9 mouse cellular contexts compared by ENCODE assay signal in the genomic region with DNA sequence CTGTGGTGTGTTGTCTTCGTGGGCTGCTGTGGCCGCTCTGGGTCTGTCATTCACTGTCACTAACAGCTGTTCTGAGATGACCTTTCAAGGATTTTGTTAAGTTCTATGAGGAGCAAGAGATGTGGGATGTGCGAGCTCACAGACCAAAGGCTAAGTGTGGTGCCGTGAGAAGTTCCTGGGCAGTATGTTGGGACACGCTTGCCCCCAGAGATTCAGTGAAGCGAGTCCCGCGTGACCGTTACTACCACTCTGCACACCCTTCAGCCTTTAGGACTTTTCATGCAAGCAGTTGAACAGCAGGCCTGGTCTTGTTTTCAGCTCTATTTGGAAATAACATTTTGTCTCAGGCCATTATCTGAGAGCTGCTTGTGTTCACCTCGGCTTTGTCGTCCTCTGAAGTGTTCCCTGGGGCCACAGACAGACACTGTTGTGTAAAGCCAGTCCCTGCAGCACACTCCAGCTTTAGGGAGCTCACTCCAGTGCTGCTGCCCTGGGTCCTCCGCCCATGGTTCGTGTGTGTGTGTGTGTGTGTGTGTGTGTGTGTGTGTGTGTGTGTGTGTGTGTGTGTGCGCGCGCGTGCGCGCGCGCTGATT.
DNase-seq lines count a peak whose midpoint lies in the region; ATAC-seq and TF ChIP-seq lines count a peak whose summit lies in the region.
"Had no signal": no experiment of that assay in that cellular context is flagged by ENCODE, and none has a peak within 500 bp of the region (broad histone marks: within the 10 kb centered on the region; RNA-seq: fewer than 3 reads in every experiment).

No protein-coding gene starts in this region.

- no peak for TF ChIP-seq POLR2A in kidney, adult 2 months (IDR thresholded peaks at IDR 0.05; ENCODE audit: low read depth, low read length)

- TF ChIP-seq CTCF in kidney, adult 2 months (conservative IDR thresholded peaks at IDR 0.05; ENCODE audit: insufficient read depth, insufficient read length, low read depth, low read length), result no peak

- H3K36me3 ChIP-seq in kidney, adult 2 months (ENCODE audit: control insufficient read depth, insufficient read depth, low read length), result no peaks in the 10 kb centered on the region
- no peaks in the 10 kb centered on the region for H3K36me3 ChIP-seq in neural tube, embryonic 15.5 days

- no peak overlapping the region for H3K4me2 ChIP-seq in neural tube, embryonic 15.5 days

- no peak overlapping the region for H3K9ac ChIP-seq in neural tube, embryonic 15.5 days (replicated peaks)

- no peak for ATAC-seq in neural tube, embryonic 15.5 days (ENCODE audit: low FRiP score)

- H3K27ac ChIP-seq in kidney, adult 2 months (ENCODE audit: insufficient read depth, low read depth, low read length), result no peak overlapping the region
- H3K27ac ChIP-seq in neural tube, embryonic 15.5 days (replicated peaks), result 0 out of 2 replicates have a peak overlapping the region, but pooled peaks have one; percentile 20

- WGBS in kidney, adult 2 months, result 77% methylated on average over 21 of the region's 21 CpGs
- 85% methylated on average over 21 of the region's 21 CpGs for WGBS in neural tube, embryonic 15.5 days

- no peak overlapping the region for H3K4me3 ChIP-seq in kidney, adult 2 months (ENCODE audit: insufficient read depth, low read depth, low read length)
- no peak overlapping the region for H3K4me3 ChIP-seq in neural tube, embryonic 15.5 days (replicated peaks)
- H3K4me3 ChIP-seq: erythroblast, embryonic 14.5 days had no signal

- peak; percentile 7 to 19 for DNase-seq in adrenal gland, adult 18-20 months (ENCODE audit: low spot score in 2 of 2)
- DNase-seq in adrenal gland, postnatal 36 days, result no peak
- DNase-seq in kidney, adult 11 months, result peak; percentile 1
- DNase-seq in kidney, adult 2 months, result no peak
- peak; percentile 38 for DNase-seq in testis, postnatal 10 days (ENCODE audit: low spot score)
- no peak for DNase-seq in testis, postnatal 14 days (ENCODE audit: low spot score)
- DNase-seq in ovary, adult 18-20 months (ENCODE audit: low spot score), result no peak

- peaks cover 26% of the 10 kb centered on the region for H3K4me1 ChIP-seq in kidney, adult 2 months (ENCODE audit: control insufficient read depth, insufficient read depth, low read length)
- H3K4me1 ChIP-seq in neural tube, embryonic 15.5 days, result peaks cover 87% of the 10 kb centered on the region

- no peaks in the 10 kb centered on the region for H3K9me3 ChIP-seq in neural tube, embryonic 15.5 days (replicated peaks)

- no peaks in the 10 kb centered on the region for H3K27me3 ChIP-seq in kidney, adult 2 months (replicated peaks; ENCODE audit: control insufficient read depth, insufficient read depth, low read length)
- no peaks in the 10 kb centered on the region for H3K27me3 ChIP-seq in neural tube, embryonic 15.5 days (replicated peaks)

Comparison
In these comparisons a context has a peak if more than half of its experiments do, and no peak if none do; other contexts are left out.
1. DNase-seq: peak in adrenal gland, adult 18-20 months (2 of 2), kidney, adult 11 months (single experiment) and testis, postnatal 10 days (single experiment); none in adrenal gland, postnatal 36 days (0 of 2), kidney, adult 2 months (single experiment), testis, postnatal 14 days (single experiment) and ovary, adult 18-20 months (single experiment).